Mouse (Mus musculus) kidney, adult 10 weeks (tissue): ENCODE measurements around the gene Kif23. TPM values are rescaled to one million over a fixed set of nuclear protein-coding genes. Genes with fewer than 3 reads are reported as not detected.

Experiments
- polyA plus RNA-seq: library from polyadenylated mRNA; stranded (reverse); fragments of 350-450 nt; fragmentation: Illumina TruSeq; extraction: RNeasy Lipid Tissue Mini Kit (QIAGEN cat#74804); gene quantifications from one replicate; pipeline ENCODE4 v1.2.3, GENCODE M21; 2014; ENCODE audit warnings: low read depth, low replicate concordance

Kif23 gene
- 6.3 TPM for polyA plus RNA-seq

GRCm38 (mm10) chr9:61946623-61947401, at the start of gene Kif23:
Kif23 (minus strand) TSS chr9:61946774.

GRCm38 (mm10) chr9:61914203-61914916, 32.2 kb downstream of the Kif23 start, which contains the start of gene Rplp1:
Rplp1 (minus strand) TSS chr9:61914542.

Other genes with a start within 250 kb of the Kif23 start
- 41.5 TPM for gene Rplp1, start 32.2 kb downstream of the Kif23 start, polyA plus RNA-seq
- gene Paqr5, start 80.1 kb upstream of the Kif23 start, polyA plus RNA-seq: 64.5 TPM
- 19.6 TPM for gene Glce, start 175.9 kb upstream of the Kif23 start, polyA plus RNA-seq